Mouse (Mus musculus) left cerebral cortex, postnatal 10 days (tissue): ENCODE data around the gene Sorcs3. TPM values are rescaled to one million over a fixed set of nuclear protein-coding genes. Genes with fewer than 3 reads are reported as not detected.

ENCODE experiments used
- DNase-seq, 2 experiments: peaks; one replicate each; pipeline ENCODE4 v3.0.0; 2021 to 2022; ENCODE audit warnings: low spot score in 2 of 2, mixed read lengths in 1 of 2; ENCODE audit errors: extremely low spot score in 1 of 2
- intact Hi-C: fragments of 180-260 bp; cut with DNase I; formaldehyde crosslinking; loops from one replicate; pipeline ENCODE4 v1.15.1; 2025
- total RNA-seq, 2 experiments: library from RNA; stranded (reverse); gene quantifications; 2 replicates each; pipeline ENCODE4 v1.2.3; 2021

Gene Sorcs3
- total RNA-seq: 10 to 100 TPM; 24.5 to 24.6 TPM

DNA sequence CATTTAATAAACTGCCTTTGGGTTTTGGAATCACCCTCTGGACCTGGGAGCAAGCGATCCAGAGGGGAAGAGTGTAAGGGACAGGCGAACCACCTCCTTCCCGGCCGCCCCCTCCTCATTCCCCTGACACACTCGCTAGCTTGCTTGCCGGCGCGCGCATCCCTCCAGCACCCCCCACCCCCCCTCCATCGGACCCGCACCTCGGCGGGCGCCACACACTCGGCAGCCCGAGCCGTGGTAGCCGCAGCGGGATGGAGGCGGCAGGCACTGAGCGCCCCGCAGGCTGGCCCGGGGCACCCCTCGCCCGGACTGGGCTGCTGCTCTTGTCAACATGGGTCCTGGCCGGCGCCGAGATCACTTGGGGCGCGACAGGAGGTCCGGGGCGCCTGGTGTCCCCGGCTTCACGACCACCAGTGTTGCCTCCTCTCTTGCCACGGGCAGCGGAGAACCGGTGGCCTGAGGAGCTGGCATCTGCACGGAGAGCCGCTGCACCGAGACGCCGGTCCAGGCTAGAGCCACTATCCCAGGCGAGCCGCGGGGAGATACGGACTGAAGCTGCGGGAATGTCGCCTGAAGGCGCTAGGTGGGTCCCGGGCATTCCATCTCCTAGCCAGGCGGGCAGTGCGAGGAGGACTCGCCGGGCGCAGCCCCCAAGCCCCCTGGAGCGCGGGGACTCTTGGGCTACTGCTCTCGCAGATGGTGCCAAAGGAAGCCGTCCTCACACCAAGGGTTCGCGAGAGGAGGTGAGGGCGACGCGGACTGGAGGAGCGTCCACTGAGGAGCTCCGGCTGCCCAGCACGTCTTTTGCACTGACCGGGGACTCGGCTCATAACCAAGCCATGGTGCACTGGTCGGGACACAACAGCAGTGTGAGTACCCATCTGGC is at the start of gene Sorcs3:
Gene Sorcs3, plus strand, starts transcription at position 97 of the 886 bp plus-strand sequence.
- DNase-seq: peak in 1 of 2 experiments; percentile 46

DNA sequence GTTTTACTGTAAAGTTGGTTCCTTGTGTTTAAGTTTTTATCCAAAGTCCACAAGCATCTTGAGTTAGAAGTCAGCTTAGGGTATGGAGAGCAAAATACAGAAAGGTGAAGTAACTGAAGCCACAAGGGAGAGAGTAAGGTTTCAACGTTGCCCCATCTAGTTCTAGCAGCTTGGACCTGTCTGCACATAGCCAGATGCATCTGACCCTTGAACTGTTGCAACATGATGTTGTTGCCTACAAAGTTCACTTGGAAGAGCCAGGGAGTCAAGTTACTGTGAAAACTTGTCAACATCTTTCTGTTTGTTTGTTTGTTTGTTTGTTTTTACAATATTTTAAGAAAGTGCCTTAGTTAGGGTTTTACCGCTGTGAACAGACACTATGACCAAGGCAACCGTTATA is 40.5 kb upstream of the Sorcs3 start:
- intact Hi-C loops: no loop called here

More for the DNA sequence above, at the start of gene Sorcs3:
- intact Hi-C loops: loop anchor here (5.0 to 10.0 kb wide), 2 partner anchors 211 to 1056 kb away; no protein-coding TSS in a partner anchor

DNA sequence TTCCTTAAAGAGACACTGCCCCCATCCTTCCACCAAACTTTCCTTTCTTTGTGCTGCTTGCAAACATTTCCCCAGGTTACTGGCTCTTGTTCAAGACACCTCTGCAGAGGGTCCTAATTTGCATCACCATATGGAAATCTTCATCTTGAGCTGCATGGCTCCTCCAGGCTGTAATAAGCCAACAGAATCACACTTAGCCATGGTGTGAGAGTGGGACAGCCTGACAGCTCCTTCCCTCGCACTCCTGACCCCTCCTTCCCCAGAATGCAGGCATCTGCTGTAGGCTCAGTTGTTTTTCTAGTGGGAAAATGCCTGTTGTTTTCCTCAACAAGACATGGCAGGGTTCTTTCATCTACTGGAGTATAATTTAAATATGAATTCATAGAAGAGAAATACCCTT is 38.7 kb upstream of the Sorcs3 start:
- intact Hi-C loops: no loop called here
- no peak for DNase-seq

More for the DNA sequence above, 40.5 kb upstream of the Sorcs3 start:
- DNase-seq: no peak

DNA sequence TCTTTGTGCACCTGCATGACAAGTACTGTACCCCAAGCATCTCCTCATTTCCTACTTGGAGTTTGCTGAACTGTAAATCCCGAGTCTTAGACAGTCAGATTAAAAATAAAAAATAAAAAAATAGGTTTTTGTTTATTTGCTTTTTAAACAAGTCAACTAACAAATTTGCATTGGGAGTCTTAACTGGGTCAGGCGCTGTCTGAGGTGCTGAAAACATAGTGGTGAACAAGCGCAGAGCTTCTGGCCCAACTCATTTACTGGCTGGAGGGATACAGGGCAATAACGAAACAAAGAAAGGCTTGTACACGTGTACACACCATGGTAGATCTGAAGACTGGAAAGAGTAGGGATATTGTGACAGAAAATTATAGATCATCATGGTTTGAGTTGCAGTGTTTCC is 37.5 kb upstream of the Sorcs3 start:
- no peak for DNase-seq
- intact Hi-C loops: no loop called here

DNA sequence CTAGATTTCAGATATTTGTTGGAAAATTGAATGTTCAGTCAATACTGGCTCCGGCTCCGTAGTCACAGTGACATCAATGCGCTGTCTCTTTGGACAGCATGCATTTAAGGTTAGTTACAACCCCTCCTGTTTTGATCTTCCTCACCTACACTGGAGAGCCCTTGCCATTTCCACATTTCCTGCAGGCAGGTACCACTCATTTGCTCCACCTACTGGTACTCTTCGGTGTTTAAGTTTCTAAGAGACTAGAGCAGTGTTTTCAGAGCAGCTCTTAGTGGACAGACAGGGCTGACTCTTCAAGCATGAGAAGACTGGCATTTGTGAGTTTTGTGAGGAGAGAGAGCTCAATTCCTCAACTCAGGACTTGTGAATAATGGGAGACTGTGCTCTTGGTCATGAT is 31.1 kb upstream of the Sorcs3 start:
- intact Hi-C loops: no loop called here
- DNase-seq: no peak

DNA sequence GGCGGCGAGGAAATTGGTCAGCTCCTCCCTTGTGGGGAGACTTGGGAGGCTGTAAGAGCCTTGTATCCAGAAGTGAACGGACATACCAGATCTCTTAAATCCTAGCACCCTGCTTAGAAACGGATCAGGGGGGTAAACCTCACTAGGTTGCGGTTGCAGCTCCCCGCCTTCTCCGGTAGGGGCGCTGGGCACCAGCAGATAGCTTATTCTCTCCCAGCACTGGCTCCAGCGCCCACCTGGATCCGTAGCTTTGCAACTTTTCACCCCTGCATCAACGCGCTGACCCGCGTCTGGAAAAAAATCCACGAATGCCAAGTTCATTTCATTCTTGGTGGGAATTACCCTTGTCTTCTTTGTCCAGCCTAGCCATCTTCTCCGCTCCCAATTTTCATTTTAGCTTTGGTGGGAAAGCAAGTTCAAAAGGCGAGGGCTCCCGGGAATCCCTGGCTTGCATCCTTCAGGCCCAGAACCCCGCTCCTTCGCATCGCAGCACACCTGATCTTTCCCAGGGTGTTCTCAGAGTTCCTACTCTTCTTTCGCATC is 1.8 kb upstream of the Sorcs3 start:
- intact Hi-C loops: loop anchor here (5.0 to 10.0 kb wide), 2 partner anchors 188 to 209 kb away; no protein-coding TSS in a partner anchor
- peak; percentile 77 to 82 for DNase-seq

DNA sequence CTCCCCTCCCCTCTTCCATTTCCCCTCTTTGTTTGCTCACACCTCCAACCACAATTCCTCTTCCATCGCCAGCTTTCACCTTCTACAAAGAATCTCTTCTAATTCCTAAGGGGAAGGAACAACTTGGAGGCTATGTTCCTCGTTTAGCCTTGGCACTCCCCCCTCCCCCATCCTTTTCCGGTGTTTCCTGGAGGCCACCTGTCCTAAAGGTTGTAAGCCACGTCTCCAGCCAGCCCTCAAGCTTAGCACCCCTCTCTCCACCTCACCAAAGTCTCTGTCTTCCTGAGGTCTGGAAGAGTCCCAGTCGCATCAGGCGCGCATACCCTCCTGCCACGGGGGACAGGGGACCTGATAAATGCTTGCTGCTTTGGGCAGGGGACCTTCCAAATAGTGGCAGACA is 1.3 kb upstream of the Sorcs3 start:
- DNase-seq: peak in 1 of 2 experiments; percentile 21
- intact Hi-C loops: loop anchor here (5.0 to 10.0 kb wide), 2 partner anchors 188 to 210 kb away; no protein-coding TSS in a partner anchor

DNA sequence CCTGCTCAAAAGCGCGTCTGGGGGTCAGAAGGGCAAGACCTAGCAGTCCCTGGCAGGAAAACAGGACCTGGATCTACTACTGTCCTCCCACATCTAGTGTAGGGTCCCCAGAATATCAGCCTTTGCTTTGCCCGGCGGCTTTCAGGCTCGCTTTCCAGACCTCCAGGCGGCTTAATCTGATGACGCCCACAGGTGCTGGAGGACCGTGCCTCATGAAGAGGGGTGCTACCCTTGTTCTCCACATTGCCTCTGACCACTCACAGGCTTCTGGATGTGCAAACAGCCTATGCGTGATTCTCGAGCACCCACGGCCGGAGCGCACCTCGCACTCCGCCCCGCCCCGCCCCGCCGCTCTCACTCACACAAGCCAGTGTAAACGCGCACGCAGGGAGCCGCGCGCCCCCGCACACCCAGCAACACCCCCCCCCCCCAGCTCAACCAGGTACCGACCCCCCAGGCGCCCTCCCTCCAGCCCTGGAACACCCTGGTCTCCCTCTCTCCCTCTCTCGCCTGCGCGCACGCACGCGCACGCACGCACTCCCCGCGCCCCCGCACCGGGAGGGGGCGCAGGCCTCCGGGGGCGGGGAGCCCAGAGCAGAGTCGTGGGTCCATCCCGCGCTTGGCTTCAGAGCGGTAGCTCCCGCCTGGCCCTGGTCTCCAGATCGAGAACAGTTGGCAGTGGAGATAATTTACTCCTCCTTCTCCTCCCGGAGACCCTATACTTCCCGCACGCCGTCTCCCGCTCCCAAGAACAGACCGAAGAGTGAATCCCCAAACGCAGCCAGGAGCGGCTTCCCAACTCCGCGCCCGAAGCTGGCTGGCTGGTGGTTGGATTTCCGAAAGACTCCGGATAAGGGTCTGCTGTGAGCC is 698 bp upstream of the Sorcs3 start:
- peak; percentile 30 to 54 for DNase-seq
- intact Hi-C loops: loop anchor here (5.0 to 10.0 kb wide), 3 partner anchors 187 to 1057 kb away; no protein-coding TSS in a partner anchor

DNA sequence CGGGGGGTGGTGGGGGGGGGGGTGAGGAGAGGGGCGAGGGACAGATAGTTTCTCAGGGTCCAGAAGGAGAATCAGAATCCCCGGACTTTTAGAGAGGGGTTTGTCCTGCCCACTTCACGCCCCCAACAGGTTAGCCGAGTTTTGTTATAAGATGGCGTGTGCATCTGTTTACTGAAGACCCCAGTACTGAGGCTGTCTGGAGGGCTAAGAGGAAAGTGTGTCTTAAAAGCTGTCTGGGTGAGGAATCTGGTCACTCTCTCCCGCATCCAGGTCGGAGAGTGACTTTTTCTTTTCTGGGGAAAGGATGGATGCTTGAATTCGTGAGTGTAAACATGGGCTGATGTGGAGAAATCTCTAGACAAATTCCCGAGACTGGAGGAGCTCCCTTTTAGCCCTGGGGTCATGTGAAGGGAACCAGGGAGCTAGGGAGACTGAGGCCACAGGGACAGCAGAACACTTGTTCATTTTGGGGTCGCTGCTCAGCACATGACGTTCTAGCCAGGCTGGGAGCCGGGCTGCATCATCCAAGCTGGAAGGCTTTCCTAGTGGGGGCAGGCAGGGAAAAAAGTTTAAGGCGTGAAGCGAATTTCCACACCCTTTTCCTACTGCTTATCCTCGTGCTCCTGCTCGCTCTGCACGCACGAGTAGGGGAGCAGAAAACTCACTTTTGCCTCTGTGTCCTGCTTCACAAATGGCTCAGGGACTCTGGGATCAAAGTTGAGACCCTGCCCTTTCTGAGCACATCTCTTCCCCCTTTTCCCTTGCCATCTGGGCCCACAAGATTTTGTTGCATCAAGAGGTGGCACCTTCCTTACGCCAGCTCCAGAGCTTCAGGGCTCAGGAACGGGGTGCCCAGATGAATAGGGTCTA is 1.3 kb downstream of the Sorcs3 start:
- intact Hi-C loops: loop anchor here (5.0 to 10.0 kb wide), 2 partner anchors 212 to 1055 kb away; no protein-coding TSS in a partner anchor

DNA sequence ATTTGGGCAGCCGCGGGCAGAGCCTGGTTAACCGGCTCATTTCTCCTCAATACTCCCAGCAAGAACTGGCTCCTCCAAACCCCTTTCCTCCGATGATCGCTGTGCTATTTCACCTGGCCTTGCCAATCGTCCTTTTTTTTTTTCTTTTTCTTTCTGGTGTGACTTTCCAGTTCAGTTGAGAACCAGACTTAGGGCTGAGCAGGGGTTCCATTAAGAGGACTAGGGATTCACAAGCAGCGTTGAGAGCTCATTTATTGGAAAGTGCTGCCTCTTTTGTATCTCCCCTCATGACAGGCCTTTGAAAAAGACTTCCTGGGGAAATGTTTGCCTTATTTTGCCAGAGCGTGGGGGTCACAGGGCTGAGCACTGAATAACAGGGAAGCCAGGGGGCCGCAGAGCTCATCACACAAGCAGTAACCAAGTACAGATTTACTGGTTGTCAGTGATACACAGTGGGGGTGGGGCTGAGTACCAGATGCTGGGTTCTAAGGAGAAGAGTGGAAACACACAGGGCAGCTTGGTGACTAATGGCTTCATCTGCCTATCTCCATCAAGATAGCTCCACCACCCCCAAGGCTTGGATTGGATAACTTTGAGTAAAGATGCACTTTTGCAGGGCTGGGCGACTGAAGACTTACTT is 2.0 kb downstream of the Sorcs3 start:
- peak in 1 of 2 experiments; percentile 35 for DNase-seq
- intact Hi-C loops: loop anchor here (5.0 to 10.0 kb wide), 2 partner anchors 213 to 1054 kb away; no protein-coding TSS in a partner anchor

More for the DNA sequence above, 1.3 kb downstream of the Sorcs3 start:
- DNase-seq: no peak

DNA sequence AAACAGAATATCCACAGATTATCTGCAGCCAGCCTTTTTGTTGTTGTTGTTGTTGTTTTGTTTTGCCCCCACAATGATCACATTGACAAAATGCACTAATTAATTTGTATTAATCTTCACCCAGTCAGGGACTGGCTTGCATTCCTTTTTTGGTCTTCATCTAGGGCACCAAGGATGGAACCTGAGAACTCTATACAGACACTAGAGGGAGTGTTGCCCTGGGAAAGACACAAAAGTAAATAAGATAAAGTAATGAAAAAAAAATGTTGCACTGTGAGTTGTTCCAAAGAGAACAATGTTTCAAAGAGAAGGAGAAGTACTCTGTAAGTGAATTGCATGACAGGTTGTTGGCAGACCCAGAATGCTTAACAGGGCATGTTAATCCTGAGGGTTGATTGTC is 9.6 kb downstream of the Sorcs3 start:
- DNase-seq: no peak
- intact Hi-C loops: no loop called here

DNA sequence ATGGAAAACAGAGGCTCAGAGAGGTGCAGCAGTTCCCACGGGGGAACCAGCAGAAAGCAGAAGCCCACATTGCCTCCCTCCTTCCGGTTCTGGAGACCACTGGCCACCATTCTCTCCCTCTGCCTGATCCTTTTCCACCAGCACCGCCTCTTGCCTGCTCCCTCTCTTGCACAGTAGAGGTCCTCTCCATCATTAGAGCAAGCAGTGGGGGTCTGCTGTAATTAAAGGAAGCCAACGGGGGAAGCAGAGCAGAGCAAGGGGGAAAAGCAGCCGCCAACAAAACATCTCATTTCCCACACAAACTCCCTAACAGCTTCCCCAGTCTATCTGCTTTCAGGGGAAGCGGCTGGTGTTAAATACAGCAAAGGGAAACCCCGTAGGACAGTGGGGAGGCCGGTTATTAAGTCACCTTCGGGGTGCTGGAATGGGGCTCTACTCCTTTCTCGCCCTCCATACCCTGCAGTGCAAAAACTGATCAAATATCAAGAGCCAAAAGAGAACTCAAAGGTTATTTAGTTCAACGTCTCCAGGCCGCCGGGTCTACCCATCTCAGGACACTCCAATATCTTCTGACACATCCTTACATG is 32.1 kb downstream of the Sorcs3 start:
- no peak for DNase-seq
- intact Hi-C loops: no loop called here

DNA sequence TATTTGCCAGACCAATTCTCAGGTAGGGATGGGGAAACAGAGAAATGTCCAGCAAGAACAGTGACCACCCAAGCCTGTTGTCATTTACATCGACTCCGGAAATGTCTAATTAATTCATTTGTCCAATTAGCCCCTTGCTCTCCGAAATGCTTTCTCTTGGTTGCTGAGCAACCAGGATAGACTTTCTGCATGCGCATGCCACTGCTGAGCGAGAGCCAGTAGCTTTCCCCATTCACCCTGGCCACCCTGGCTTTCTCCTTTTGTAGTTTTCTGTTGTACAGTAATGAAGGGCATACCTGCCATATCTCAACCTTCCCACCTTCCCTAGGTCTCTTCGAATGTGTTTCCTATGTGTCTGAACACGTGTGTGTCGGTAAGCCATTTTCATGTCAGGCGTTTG is 32.6 kb downstream of the Sorcs3 start:
- DNase-seq: no peak
- intact Hi-C loops: no loop called here

DNA sequence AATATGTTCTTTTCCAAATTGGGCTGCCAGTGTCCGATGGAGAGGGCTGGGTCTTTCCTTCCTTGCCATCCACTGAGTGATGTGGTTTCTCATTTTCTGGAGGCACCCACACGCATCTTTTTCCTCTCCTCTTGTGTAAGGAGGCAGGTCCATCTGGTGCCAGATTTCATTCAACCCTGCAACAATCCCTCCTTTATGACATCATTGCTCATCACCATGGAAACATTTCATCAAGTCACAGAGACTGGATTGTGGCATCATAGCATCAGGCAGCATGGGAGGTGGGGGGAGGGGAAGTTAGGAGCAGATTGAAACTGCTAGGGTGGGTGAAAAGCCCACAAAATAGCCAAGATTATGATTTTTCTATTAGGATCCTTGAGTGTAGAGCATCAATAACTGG is 35.1 kb downstream of the Sorcs3 start:
- intact Hi-C loops: no loop called here
- peak in 1 of 2 experiments; percentile 53 for DNase-seq

DNA sequence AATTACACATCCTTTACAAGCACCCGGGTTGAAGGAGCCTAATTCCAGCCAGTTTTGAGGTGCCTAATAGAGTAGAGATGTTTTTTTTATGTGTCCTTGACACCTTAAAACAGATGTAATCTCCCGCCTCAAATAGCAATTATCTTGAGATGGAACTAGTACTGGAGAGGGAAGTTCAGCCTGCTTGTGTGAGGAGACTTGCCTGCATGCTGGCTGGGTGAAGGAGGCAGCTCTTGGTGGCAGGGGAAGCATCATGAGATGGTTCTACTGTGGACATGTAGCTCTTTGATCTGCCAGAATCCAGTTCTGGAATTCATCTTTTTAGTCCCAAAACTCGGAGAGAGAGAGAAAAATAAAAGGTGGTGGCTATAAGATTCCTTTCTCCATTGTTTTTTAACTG is 38.2 kb downstream of the Sorcs3 start:
- no peak for DNase-seq
- intact Hi-C loops: no loop called here

DNA sequence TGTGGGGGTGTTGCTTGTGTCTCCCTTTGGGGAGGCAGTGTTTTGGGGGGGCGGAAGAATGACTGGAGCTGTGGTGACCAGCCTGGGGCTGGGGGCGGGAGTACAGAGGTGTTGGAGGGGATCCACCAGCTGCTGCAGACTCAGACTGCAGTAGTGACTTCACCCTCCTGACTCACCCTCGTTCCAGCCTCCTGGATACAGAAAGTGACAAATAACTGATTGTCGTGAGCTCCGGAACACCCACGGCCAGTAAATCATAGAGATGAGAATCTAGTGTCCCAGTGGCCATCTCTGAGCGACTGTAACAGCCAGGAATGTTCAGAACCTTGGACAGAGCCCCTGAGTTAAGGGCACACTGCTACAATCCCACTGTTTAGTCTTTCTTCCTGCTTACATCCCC is 53.4 kb downstream of the Sorcs3 start:
- peak in 1 of 2 experiments; percentile 36 for DNase-seq
- intact Hi-C loops: no loop called here

DNA sequence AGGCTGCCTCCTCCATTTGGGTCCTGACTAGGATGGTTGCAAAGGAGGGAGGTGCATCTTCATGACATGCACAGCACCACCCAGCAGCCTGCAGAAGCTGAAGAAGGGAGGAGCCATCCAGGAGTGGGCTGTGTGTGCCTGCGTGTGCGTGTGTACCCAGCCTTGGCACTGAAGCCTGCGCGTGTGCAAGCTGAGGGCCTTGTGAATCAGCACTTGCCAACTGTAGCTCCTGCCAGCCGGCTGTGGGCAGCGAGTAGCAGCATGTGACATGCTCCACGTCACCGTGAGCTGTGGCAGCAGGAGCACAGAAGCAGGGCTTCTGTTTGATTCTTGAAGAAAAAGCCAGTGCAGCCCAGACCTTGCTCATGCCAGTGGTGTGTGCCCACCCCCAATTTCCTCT is 54.8 kb downstream of the Sorcs3 start:
- intact Hi-C loops: no loop called here
- DNase-seq: peak; percentile 69 to 73
